Mouse (Mus musculus) retina, postnatal 7 days (tissue): ENCODE measurements around the gene Gm10097.

Experiments
- DNase-seq: peaks from one replicate; pipeline ENCODE4 v3.0.0-alpha.2; 2012; ENCODE audit warnings: low read depth, low spot score

Gene Gm10097

DNA sequence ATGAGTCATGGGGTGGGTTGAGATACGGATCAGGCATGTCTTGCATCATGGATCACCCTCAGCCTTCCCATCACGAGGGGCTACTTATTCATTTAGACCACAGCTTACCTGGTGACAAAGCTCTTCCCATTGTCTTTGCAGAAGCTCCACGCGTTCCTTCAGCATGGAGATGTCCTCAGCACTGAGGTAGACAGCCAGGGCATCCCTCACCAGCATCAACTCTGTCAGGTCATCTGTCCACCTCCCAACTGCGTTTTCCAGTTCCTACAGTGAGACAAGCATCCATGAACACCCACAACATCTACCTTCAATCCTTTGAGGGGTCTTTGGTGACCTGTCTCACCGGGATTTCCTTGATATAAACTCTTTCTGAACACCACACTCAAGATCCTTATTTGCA, 14.7 kb downstream of the Gm10097 start:
- DNase-seq, result no peak

GRCm38 (mm10) chr10:5085792-5086191, 16.8 kb downstream of the Gm10097 start:
- DNase-seq, result no peak

DNA sequence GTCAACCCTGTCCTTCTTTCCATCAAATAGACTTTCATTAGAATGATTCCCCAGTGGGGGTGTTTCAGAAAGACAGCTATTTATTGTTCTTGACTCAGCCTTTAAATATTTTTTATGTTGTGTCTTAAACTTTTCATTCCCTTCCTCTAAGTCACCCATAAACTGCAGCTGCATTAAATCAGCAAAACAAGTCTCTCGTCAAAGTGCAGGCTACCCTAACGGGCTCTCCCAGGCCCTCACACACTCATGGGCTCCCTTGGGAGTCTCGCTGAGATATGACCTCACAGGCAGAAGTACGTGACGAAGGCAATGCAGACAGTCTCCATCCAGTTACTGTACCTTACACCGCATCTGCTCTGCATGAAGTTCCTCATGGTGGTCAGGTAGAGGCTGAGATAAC, 17.3 kb downstream of the Gm10097 start:
- DNase-seq, result no peak

DNA sequence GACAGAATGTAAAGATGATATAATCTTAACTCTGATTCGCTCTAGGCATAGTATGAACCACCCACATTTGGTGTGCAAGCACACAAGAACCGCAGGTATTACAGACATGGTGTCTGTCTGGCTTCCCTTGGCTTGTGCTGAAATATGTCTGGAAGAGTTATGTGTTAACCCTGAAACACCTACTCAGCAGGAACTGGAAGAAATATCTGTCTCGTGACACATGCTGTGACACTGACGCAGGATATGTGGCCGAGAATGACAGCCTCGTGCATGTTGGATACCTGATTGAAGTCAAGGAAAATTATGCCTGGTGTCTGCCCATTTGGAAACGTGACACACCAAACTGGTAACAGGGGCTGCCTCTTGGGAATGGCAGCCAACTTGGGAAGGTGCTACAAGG, 18.3 kb downstream of the Gm10097 start:
- no peak for DNase-seq

- no peak for DNase-seq
These were observed 20.1 kb downstream of the Gm10097 start for GRCm38 (mm10) chr10:5089133-5089532.

GRCm38 (mm10) chr10:5096996-5097753, 28.2 kb downstream of the Gm10097 start:
- no peak for DNase-seq

DNA sequence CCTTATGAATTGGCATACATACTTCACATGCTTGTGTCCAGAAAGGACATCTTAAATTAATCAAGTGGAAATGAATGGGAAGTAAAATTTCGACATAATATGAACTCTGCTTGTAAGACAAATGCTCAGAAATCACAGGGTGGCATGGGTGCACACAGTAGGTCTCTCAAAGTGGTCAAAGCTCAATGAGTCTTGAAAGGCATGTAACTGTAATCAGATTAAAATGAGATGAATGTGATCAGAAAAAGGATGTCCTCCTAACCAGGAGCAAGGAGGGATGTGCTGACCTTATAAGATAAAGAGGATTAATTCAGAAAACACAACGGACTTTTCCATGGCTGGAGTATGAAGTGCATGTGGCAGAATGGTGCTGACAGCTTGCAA, 28.8 kb downstream of the Gm10097 start:
- DNase-seq, result no peak

GRCm38 (mm10) chr10:5110773-5111172, 41.8 kb downstream of the Gm10097 start:
- no peak for DNase-seq

GRCm38 (mm10) chr10:5116155-5116554, 47.2 kb downstream of the Gm10097 start:
- DNase-seq, result no peak

DNA sequence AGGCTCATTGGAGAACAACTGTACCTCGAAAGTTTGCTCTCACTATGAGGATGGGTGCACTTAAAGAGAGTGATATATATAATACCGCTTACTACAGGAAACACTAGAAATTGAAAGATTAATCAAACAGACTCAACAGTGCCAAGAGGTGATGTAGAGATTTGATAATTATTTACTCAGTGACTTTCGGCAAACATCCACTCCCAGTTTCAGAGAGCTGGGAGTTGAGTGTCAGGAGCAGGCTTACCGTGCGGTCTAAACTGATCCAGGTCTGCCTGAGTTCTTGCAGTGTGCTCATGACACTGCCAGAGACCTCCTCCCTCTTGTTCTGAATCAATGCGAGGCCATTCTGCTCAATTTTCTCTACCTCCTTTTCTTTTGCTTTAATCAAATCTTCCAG, 47.7 kb downstream of the Gm10097 start:
- DNase-seq, result no peak
